Mouse (Mus musculus) hindbrain, postnatal 0 days (tissue): ENCODE data around the gene Eif6. TPM values are rescaled to one million over a fixed set of nuclear protein-coding genes. Genes with fewer than 3 reads are reported as not detected.

Experiments
- ATAC-seq: fragments of 200-750 bp; cut with Nextera tagmentation; 2 replicates; pipeline ENCODE4 v1.8.0; 2017; ENCODE audit warnings: mild to moderate bottlenecking, moderate TSS enrichment, moderate library complexity
- DNase-seq: peaks from one replicate; pipeline ENCODE4 v3.0.0-alpha.2; 2015; ENCODE audit warnings: low spot score
- H3K27ac ChIP-seq: fragments of 300-500 bp; sonication (generic); 2 replicates; pipeline ENCODE4 v1.5.1; 2014; ENCODE audit warnings: mild to moderate bottlenecking
- H3K27me3 ChIP-seq: fragments of 300-500 bp; sonication (generic); 2 replicates; pipeline ENCODE4 v1.6.1; 2014; ENCODE audit warnings: low read length, mixed read lengths; ENCODE audit not compliant: insufficient read depth
- H3K36me3 ChIP-seq: fragments of 300-500 bp; sonication (generic); 2 replicates; pipeline ENCODE4 v1.6.1; 2014; ENCODE audit warnings: low read length, mixed read lengths; ENCODE audit not compliant: insufficient read depth
- H3K4me1 ChIP-seq: fragments of 300-500 bp; sonication (generic); 2 replicates; pipeline ENCODE4 v1.6.1; 2014; ENCODE audit warnings: antibody characterized with exemption, low read length, mixed read lengths; ENCODE audit not compliant: insufficient read depth
- H3K4me2 ChIP-seq: fragments of 300-500 bp; sonication (generic); 2 replicates; pipeline ENCODE4 v1.6.1; 2014; ENCODE audit warnings: low read depth, mild to moderate bottlenecking, low read length, moderate library complexity, mixed read lengths
- H3K4me3 ChIP-seq: fragments of 300-500 bp; sonication (generic); 2 replicates; pipeline ENCODE4 v1.5.1; 2014; ENCODE audit warnings: low read length
- H3K9ac ChIP-seq: fragments of 300-500 bp; sonication (generic); replicated peaks from 2 replicates; pipeline ENCODE4 v1.6.1; 2014; ENCODE audit warnings: mild to moderate bottlenecking, low read length, moderate library complexity, mixed read lengths
- H3K9me3 ChIP-seq: fragments of 300-500 bp; sonication (generic); 2 replicates; pipeline ENCODE4 v1.6.1; 2016; ENCODE audit warnings: low read length, mixed read lengths
- CTCF ChIP-seq: IDR thresholded peaks from 2 replicates; pipeline ENCODE4 v1.5.1; 2016; ENCODE audit warnings: antibody characterized with exemption, control low read depth, low read depth
- WGBS: fragments of 180-500 bp; shearing (Covaris S2); extraction: QIAGEN DNeasy Blood & Tissue Kit; methylation state at CpG from one replicate; pipeline ENCODE4 v1.1.7; 2014; 5-methylcytosine and 5-hydroxymethylcytosine counted together
- polyA plus RNA-seq: library from polyadenylated mRNA; unstranded; fragments of >200 nt; fragmentation: Nextera tagmentation; extraction: Ambion mirVana; gene quantifications from 2 replicates; pipeline ENCODE4 v1.2.1, GENCODE M21; 2015
- total RNA-seq: library from RNA; depleted of rRNA; stranded (reverse); fragments of >200 nt; gene quantifications from 2 replicates; pipeline ENCODE4 v1.2.3, GENCODE M21; 2014

Eif6 gene
- total and polyA plus RNA-seq, 2 experiments from 2014 or later, result 110 to 144 TPM

- Histone ChIP-seq H3K27me3 (no peaks in the 10 kb centered on the region), H3K4me1 (no peaks in the 10 kb centered on the region), H3K4me3 (no peak overlapping the region), H3K9ac (no peak overlapping the region), H3K4me2 (no peak overlapping the region), H3K9me3 (no peaks in the 10 kb centered on the region), H3K36me3 (peaks cover 26% of the 10 kb centered on the region), H3K27ac (no peak overlapping the region)
- TF ChIP-seq CTCF, result no peak
- ATAC-seq (no peak), DNase-seq (no peak)
- WGBS, result 91% methylated on average over 4 of the region's 4 CpGs
Measured at GRCm38 (mm10) chr2:155809620-155810019, 17.1 kb downstream of the Eif6 start.

GRCm38 (mm10) chr2:155807408-155807807, 19.3 kb downstream of the Eif6 start:
- Histone ChIP-seq H3K36me3 (peaks cover 17% of the 10 kb centered on the region; the same call in 1 of the 2 replicates), H3K4me3 (no peak overlapping the region), H3K4me2 (no peak overlapping the region), H3K4me1 (no peaks in the 10 kb centered on the region), H3K9ac (no peak overlapping the region), H3K9me3 (no peaks in the 10 kb centered on the region), H3K27me3 (no peaks in the 10 kb centered on the region), H3K27ac (no peak overlapping the region)
- TF ChIP-seq CTCF, result no peak
- WGBS, result 68% methylated on average over 4 of the region's 4 CpGs
- no peak for ATAC-seq
- DNase-seq, result no peak

GRCm38 (mm10) chr2:155806548-155806947, 20.2 kb downstream of the Eif6 start:
- peaks cover 17% of the 10 kb centered on the region; the same call in 1 of the 2 replicates for H3K36me3 ChIP-seq
- H3K4me1 ChIP-seq, result no peaks in the 10 kb centered on the region
- no peaks in the 10 kb centered on the region for H3K27me3 ChIP-seq
- 65% methylated on average over 5 of the region's 5 CpGs for WGBS
- DNase-seq, result no peak
- no peak overlapping the region for H3K27ac ChIP-seq
- no peak for TF ChIP-seq CTCF
- H3K4me3 ChIP-seq, result no peak overlapping the region
- H3K4me2 ChIP-seq, result no peak overlapping the region
- no peak overlapping the region for H3K9ac ChIP-seq
- no peak for ATAC-seq
- H3K9me3 ChIP-seq, result no peaks in the 10 kb centered on the region

- no peak for ATAC-seq
- no peak for DNase-seq
- H3K4me1 ChIP-seq, result no peaks in the 10 kb centered on the region
- H3K36me3 ChIP-seq, result peaks cover 16% of the 10 kb centered on the region; the same call in 1 of the 2 replicates
- H3K9ac ChIP-seq, result no peak overlapping the region
- no peak overlapping the region for H3K27ac ChIP-seq
- TF ChIP-seq CTCF, result no peak
- WGBS, result 87% methylated on average over 6 of the region's 6 CpGs
- no peaks in the 10 kb centered on the region for H3K27me3 ChIP-seq
- no peak overlapping the region for H3K4me2 ChIP-seq
- H3K4me3 ChIP-seq, result no peak overlapping the region
- H3K9me3 ChIP-seq, result no peaks in the 10 kb centered on the region
Measured at GRCm38 (mm10) chr2:155805925-155806255, 20.8 kb downstream of the Eif6 start.

- no peak overlapping the region for H3K9ac ChIP-seq
- TF ChIP-seq CTCF, result no peak
- H3K4me2 ChIP-seq, result no peak overlapping the region
- no peaks in the 10 kb centered on the region for H3K9me3 ChIP-seq
- H3K4me3 ChIP-seq, result no peak overlapping the region
- ATAC-seq, result peak; percentile 71
- peaks cover 14% of the 10 kb centered on the region; the same call in 1 of the 2 replicates for H3K36me3 ChIP-seq
- H3K27me3 ChIP-seq, result no peaks in the 10 kb centered on the region
- H3K4me1 ChIP-seq, result no peaks in the 10 kb centered on the region
- peak; percentile 77 for DNase-seq
- H3K27ac ChIP-seq, result peak overlapping the region; percentile 73
- 49% methylated on average over 6 of the region's 6 CpGs for WGBS
Measured at GRCm38 (mm10) chr2:155805231-155805924, 21.3 kb downstream of the Eif6 start.

GRCm38 (mm10) chr2:155804053-155804452, 22.7 kb downstream of the Eif6 start:
- Histone ChIP-seq H3K4me2 (no peak overlapping the region), H3K9me3 (no peaks in the 10 kb centered on the region), H3K4me3 (no peak overlapping the region), H3K4me1 (no peaks in the 10 kb centered on the region), H3K9ac (no peak overlapping the region), H3K27me3 (no peaks in the 10 kb centered on the region), H3K36me3 (peaks cover 13% of the 10 kb centered on the region; the same call in 1 of the 2 replicates), H3K27ac (no peak overlapping the region)
- TF ChIP-seq CTCF, result no peak
- DNase-seq (no peak), ATAC-seq (no peak)
- 60% methylated on average over 5 of the region's 5 CpGs for WGBS

- Histone ChIP-seq H3K4me1 (no peaks in the 10 kb centered on the region), H3K27ac (no peak overlapping the region), H3K27me3 (no peaks in the 10 kb centered on the region), H3K4me2 (no peak overlapping the region), H3K36me3 (peaks cover 13% of the 10 kb centered on the region; the same call in 1 of the 2 replicates), H3K4me3 (no peak overlapping the region), H3K9me3 (no peaks in the 10 kb centered on the region), H3K9ac (no peak overlapping the region)
- no peak for ATAC-seq
- WGBS, result 49% methylated on average over 3 of the region's 3 CpGs
- no peak for DNase-seq
- peak; percentile 49 for TF ChIP-seq CTCF
Measured at GRCm38 (mm10) chr2:155802761-155803160, 24.0 kb downstream of the Eif6 start.
